In genomic region chr9:85664316-85664715, GRCm38 (mm10) we compare ENCODE assay signal across 25 mouse cellular contexts.
A peak's percentile ranks its signal among the peaks of the same experiment; 100 is the strongest.
DNase-seq lines count a peak whose midpoint lies in the region; TF ChIP-seq lines count a peak whose summit lies in the region.
"Had no signal": no experiment of that assay in that cellular context is flagged by ENCODE, and none has a peak within 500 bp of the region (broad histone marks: within the 10 kb centered on the region; RNA-seq: fewer than 3 reads in every experiment).

No protein-coding gene starts in this region.

- H3K4me3 ChIP-seq in layer of hippocampus, adult 2 months: no peak overlapping the region
- H3K4me3 ChIP-seq: embryonic facial prominence, embryonic 12.5 days; gastrocnemius, adult 2 months; heart, embryonic 10.5 days; heart, embryonic 15.5 days; limb, embryonic 12.5 days; liver, embryonic 15.5 days; myocyte; neural tube, embryonic 12.5 days; stomach, embryonic 15.5 days had no signal

- peak; percentile 18 to 85 for DNase-seq in layer of hippocampus, adult 18-20 months (ENCODE audit: low spot score in 2 of 2)
- DNase-seq in layer of hippocampus, postnatal 25 days (ENCODE audit: extremely low spot score in 1 of 2, low spot score in 1 of 2): no peak
- peak; percentile 26 for DNase-seq in right cerebral cortex, adult 18-20 months
- DNase-seq in right cerebral cortex, postnatal 36 days (ENCODE audit: low spot score in 2 of 2): no peak
- DNase-seq in layer of hippocampus, adult 2 months (ENCODE audit: low spot score in 2 of 2): peak; percentile 49 to 52
- DNase-seq in telencephalon, adult 2 months (ENCODE audit: low read depth, low spot score): peak; percentile 63
- DNase-seq in cerebellum, postnatal 14 days: no peak
- DNase-seq: adrenal gland, postnatal 25 days; cerebellum, adult 8-10 months; embryo, embryonic 11 days; gastrocnemius, adult 2 months; kidney, adult 18-20 months; kidney, postnatal 36 days; lung, embryonic 14.5 days; lung, postnatal 14 days; thymus, adult 18-20 months; thymus, postnatal 25 days had no signal

- no peak for TF ChIP-seq CTCF in layer of hippocampus, adult 2 months (conservative IDR thresholded peaks at IDR 0.05)

- no peak overlapping the region for H3K27ac ChIP-seq in layer of hippocampus, adult 2 months
- H3K27ac ChIP-seq: embryonic facial prominence, embryonic 12.5 days; gastrocnemius, adult 2 months; heart, embryonic 10.5 days; heart, embryonic 15.5 days; limb, embryonic 12.5 days; liver, embryonic 15.5 days; neural tube, embryonic 12.5 days; stomach, embryonic 15.5 days had no signal

Comparison
In these comparisons a context has a peak if more than half of its experiments do, and no peak if none do; other contexts are left out.
1. DNase-seq: peak in layer of hippocampus, adult 18-20 months (2 of 2), right cerebral cortex, adult 18-20 months (single experiment), layer of hippocampus, adult 2 months (2 of 2) and telencephalon, adult 2 months (single experiment); none in layer of hippocampus, postnatal 25 days (0 of 2), right cerebral cortex, postnatal 36 days (0 of 2) and cerebellum, postnatal 14 days (0 of 2).